Mouse (Mus musculus) kidney, postnatal 25 days (tissue): ENCODE measurements around the gene Cyren.

Experiments
- DNase-seq, 2 experiments: peaks; one replicate each; pipeline ENCODE4 v3.0.0; 2021; ENCODE audit warnings: mixed read lengths in 2 of 2

Gene Cyren

GRCm38 (mm10) chr6:34877509-34878321 is at the start of gene Cyren:
Cyren (minus strand) TSS chr6:34878060.
- peak; percentile 92 to 97 for DNase-seq

GRCm38 (mm10) chr6:34927594-34927993 is 49.7 kb upstream of the Cyren start:
- no peak for DNase-seq

- peak; percentile 74 to 83 for DNase-seq
These were observed 49.3 kb upstream of the Cyren start for GRCm38 (mm10) chr6:34927156-34927555.

- DNase-seq = peak; percentile 73 to 78
These were observed 44.1 kb upstream of the Cyren start for GRCm38 (mm10) chr6:34921941-34922340.

- DNase-seq = no peak
These were observed 42.8 kb upstream of the Cyren start for GRCm38 (mm10) chr6:34920631-34921030.

- DNase-seq = no peak
These were observed 42.1 kb upstream of the Cyren start, which contains the start of gene Stra8 for GRCm38 (mm10) chr6:34919956-34920355. Stra8 (plus strand) TSS chr6:34920163.

GRCm38 (mm10) chr6:34919146-34919545 is 41.3 kb upstream of the Cyren start:
- no peak for DNase-seq

GRCm38 (mm10) chr6:34914462-34914861 is 36.6 kb upstream of the Cyren start:
- no peak for DNase-seq

- no peak for DNase-seq
These were observed 35.6 kb upstream of the Cyren start for GRCm38 (mm10) chr6:34913341-34914040.

GRCm38 (mm10) chr6:34910371-34911219 is 32.7 kb upstream of the Cyren start, which contains the start of gene Wdr91:
Wdr91 (minus strand) TSS chr6:34910876.
- peak; percentile 95 to 98 for DNase-seq

GRCm38 (mm10) chr6:34909631-34910345 is 31.9 kb upstream of the Cyren start:
- no peak for DNase-seq

GRCm38 (mm10) chr6:34907696-34908260 is 29.9 kb upstream of the Cyren start:
- peak; percentile 39 to 61 for DNase-seq

GRCm38 (mm10) chr6:34907121-34907614 is 29.3 kb upstream of the Cyren start:
- peak; percentile 38 to 75 for DNase-seq

GRCm38 (mm10) chr6:34906661-34907060 is 28.8 kb upstream of the Cyren start:
- DNase-seq = peak; percentile 74 to 90

GRCm38 (mm10) chr6:34906125-34906524 is 28.3 kb upstream of the Cyren start:
- DNase-seq = no peak

GRCm38 (mm10) chr6:34904361-34904760 is 26.5 kb upstream of the Cyren start:
- DNase-seq = no peak

- DNase-seq = no peak
These were observed 26.0 kb upstream of the Cyren start for GRCm38 (mm10) chr6:34903851-34904250.

- DNase-seq = no peak
These were observed 25.6 kb upstream of the Cyren start for GRCm38 (mm10) chr6:34903441-34903840.

- DNase-seq = no peak
These were observed 24.7 kb upstream of the Cyren start for GRCm38 (mm10) chr6:34902578-34902977.

GRCm38 (mm10) chr6:34901911-34902444 is 24.1 kb upstream of the Cyren start:
- no peak for DNase-seq

GRCm38 (mm10) chr6:34900990-34901389 is 23.1 kb upstream of the Cyren start:
- DNase-seq = no peak
